Mouse (Mus musculus) layer of hippocampus, postnatal 36 days (tissue): ENCODE results near the gene Crygc. TPM values are rescaled to one million over a fixed set of nuclear protein-coding genes. Genes with fewer than 3 reads are reported as not detected.
A peak's percentile ranks its signal among the peaks of the same experiment; 100 is the strongest.
"Not testable (repeated sequence)": the region's sequence is repeated elsewhere in the genome, so short reads cannot be mapped to it uniquely, and the experiment has no call there.

Experiments used
- DNase-seq, 2 experiments: peaks; one replicate each; pipeline ENCODE4 v3.0.0; 2022
- total RNA-seq, 2 experiments: library from RNA; stranded (reverse); gene quantifications; 2 replicates each; pipeline ENCODE4 v1.2.3; 2021

Gene Crygc
- total RNA-seq, 2 experiments from 2014 or later, result not detected

DNA sequence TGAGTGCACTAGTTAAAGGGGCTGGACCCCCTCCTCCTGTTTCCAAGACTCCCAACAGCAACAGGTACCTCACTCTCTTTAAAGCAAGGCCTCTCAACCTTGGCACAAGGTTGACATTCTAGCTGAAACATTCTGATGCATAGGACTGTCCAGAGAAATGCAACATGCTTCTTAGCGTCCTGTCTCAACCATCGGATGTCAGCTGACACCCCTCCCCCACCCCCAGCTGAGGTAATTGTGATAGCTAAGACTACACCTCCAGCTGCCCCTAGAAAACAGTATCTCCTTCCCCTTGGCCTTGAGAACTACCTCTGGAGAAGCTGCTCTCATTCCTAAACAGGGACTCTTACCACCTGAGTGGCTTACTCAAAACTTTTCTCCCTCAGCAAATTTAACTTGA lies 21.3 kb downstream of the Crygc start:
- DNase-seq, result no peak

DNA sequence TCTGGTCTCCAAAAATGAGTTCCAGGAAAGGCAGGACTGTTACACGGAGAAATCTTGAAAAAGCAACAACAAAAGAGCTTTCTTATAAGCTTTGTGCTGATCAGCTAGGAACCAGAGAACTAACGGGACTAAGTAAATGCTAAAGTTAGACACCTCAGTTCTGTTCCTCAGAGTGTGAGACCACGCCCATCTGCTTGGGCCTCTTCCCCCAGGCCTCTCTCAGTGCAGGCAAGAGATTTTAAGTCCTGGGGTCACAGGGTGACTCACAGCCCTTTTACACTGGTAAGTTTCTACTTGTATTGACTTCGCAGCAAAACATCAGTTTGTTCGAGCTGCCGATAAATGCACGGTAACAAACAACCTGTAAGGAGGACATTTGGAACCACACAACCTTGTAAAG lies 21.8 kb downstream of the Crygc start:
- no peak for DNase-seq

DNA sequence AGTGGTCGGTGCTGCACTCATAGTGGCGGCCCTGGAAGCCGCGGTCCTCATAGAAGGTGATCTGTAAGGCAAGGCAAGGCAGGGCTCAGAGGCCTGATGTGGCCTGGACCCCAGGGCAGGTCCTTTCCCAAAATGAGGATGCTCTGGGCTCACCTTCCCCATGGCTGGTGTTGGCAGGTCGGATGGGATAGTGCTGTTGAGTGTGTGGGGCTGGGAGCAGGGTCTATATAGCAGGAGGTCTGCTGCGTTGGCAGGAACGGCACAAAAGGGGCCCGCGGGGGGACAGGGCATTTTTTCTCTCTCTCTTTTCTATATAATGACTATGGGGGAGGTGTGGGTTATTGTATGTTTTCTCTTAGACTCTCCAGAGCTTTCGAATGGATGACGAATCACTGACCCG lies 22.5 kb downstream of the Crygc start, which contains the start of gene Cryge:
Cryge (minus strand) TSS at position 198 of the 400 bp plus-strand sequence.
- DNase-seq, result not testable (repeated sequence)

DNA sequence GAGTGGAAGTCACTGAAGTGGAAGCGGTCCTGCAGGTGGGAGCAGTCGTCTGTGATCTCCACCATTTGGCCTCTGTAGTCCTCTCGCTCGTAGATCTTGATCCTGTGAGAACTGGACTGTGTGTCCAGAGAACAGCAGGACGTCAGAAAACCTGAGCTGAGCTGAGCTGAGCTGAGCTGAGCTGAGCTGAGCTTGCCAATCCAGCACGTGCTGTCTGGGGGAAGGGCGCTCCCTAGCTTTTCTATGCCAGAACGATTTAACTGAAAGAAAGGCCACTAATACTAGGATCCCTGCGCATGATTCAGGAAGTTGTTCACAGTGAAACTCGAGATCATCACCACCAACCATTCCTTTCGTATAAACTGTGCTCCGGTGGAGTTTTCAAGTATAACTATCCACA lies 24.7 kb downstream of the Crygc start:
- peak; percentile 8 to 25 for DNase-seq

DNA sequence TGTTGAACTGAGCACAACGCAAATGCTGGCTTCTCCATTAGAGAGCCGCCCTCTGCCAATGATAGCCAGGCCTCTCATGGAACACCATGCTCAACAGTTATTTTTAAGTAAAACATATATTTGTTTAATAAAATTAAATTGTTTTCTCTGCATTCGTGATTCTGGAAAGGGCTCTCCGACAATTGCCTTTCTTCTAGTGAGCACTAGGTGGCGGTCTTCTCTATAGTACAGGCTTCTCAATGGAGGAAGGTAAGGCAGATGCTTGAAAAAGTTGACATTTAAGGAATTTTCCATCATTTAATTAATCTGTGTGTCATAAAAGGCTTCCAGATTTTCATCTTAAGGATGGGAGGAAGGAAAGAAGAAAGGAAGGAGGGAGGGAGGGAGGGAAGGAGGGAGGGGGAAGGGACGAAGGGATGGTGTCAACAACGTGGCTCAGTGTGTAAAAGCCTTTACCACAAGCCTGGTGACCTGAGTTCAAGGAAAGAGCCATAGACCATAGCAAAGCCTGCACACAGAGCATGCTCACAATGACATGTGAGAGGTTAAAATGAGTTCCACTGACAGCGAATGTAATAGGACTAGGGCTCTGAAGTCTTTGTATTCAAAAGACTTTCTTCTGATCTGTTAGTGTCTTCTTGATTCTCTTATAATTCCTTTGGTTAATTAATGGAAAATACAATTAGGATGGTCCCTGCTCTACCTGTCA lies 26.9 kb downstream of the Crygc start:
- no peak for DNase-seq

DNA sequence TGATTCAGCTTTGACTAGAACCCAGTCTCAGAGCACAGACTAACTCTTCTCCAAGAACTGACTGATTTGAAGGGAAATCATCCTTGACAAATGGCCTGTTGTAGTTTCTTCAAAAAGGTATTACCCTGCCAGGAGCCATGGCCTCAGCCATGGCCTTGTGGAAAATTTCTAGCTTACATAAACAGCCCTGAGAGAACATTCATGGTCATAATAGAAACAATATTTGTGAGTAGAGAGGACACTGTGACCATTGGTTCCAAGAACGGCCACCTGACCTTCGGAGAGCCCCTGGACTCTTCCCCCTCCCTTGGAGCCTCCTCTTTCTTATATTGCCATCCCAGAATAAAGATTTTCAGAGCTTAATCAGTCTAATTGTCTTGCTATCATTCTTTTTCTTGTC lies 30.1 kb downstream of the Crygc start:
- no peak for DNase-seq

DNA sequence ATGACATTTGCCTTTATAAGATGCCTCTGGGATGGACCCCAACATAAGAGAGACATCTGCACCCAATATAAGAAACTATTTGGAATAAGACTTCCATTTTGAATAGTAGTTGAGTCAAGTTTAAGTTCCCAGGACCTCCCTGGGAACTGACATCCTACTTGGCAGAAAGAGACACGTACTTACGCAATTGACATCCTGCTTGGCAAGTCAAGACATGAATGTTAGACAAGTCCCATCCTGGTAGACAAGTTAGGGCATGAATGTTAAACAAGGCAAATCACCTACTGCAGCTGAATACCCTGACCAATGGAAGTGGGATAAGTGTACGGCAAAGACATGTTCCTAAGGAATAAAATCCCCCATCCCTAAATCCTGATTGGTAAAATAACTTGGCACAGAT lies 31.7 kb downstream of the Crygc start:
- no peak for DNase-seq

DNA sequence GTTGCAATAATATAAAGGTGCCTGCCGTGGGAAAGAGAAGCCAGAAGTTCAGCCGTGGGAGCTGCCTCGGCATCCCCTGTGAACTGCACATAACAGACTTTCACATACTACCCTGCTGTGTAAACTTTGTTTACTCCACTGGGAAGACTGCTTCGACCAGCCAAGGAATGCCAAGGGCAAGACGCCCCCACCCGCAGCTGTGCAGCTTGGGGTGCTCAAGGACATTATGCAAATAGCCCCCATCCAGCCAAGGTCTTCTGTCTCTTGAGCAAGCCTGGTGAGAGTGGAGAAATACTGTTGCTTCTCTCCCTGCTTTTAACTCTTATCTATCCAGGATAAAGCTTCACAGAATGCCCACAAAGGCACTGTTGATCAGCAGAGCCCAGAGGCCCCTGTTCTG lies 32.7 kb downstream of the Crygc start:
- no peak for DNase-seq

DNA sequence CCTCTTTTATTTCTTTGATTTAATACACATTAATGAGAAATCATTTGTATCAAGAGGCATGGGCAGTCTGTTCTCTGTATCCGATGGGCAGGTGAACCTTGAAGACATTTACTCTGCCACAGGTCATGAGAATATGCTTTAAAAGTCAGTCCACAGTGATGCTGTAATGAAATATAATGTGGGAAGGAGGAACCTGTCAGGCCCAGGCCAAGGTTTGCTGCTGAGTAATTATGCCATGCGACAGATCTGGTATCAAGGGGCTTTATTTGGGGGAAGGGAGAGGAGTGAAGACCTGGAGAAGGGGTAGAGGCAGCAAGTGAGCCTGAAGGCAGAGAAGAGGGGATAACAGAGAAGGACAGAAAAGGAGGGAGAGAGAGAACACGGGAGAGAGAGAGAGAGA lies 33.8 kb downstream of the Crygc start:
- DNase-seq, result no peak

DNA sequence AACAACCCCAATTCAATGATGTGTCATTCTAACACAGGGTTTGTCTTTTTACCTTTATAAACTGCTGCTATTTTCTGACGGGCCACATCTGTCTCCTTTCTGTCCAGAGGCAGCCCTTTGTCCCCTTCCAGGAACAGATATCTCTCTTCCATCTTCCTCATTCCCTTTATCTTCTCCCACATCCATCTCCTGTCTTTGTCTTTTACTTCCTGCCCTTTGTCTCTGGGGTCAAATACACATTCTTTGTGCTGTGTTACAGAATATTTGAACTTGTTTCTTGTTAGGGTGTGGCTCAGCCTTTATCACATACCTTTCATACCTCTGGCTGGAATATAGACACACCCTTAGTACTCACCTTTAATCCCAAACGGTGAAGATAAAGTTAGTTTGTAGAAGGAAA lies 35.9 kb downstream of the Crygc start:
- DNase-seq, result no peak

DNA sequence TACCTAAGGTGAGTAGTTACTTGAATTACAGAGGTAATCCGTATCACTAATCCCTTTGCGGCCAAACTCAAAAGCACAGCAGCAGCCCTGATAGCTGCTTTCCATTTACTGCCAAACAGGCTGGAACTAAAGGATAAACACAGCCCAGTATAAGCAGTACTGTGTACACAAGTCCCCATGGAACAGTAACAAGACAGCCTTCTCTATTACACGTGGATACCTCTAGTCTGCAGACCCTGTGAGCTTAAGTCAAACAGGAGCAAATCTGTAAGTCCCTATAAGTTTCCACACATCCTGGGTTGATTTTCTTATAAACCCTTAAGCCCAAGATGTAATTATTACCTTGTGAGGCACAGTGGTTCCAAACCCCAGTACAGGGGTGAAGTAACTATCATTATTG lies 38.0 kb downstream of the Crygc start:
- DNase-seq, result no peak

DNA sequence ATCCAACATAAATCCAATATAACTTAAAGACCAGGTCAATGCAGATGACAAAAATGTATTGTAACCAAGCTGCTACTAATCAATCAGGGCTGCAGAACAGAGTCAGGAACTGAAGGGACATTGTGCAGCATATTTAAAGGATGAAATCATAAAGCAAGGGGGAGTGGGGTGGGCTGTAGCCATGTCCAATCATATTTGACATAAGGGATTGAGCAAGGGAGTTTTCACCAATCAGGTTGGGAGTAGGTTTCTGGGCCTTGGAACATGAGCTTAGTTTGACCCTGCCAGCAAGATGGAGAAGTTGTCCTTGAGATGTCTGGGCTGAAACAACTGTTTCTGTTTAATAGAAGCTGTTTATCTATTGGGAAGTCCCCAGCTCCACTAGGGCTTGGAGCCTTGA lies 40.8 kb downstream of the Crygc start, which contains the start of gene Akr1cl:
Akr1cl (minus strand) TSS at position 119 of the 400 bp plus-strand sequence.
- DNase-seq, result no peak

DNA sequence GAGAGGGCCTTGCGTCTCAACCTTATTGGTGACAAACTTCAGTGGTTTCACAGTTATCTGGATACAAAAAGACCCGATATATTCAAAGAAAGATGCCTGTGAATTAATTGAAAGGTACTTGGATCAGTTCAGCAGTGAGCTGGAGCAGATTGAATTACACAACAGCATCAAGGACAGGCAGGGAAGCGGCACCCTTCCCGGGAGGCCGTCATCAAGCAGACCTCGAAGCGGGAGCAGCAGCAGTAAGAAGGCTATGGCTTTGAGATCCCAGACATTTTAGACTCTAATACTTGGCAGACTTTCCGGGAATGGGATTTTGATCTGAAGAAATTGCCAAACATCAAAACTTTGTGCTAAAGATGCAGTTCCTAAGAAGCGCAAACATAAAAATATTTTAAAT lies 45.3 kb downstream of the Crygc start:
- DNase-seq, result no peak

Other genes with a start within 250 kb of the Crygc start
- 10 to 100 TPM; 30.7 to 35.0 TPM for gene Plekhm3, start 116.9 kb downstream of the Crygc start, total RNA-seq
- not detected for gene Akr1cl, start 40.9 kb downstream of the Crygc start, total RNA-seq
- not detected for gene Cryge, start 22.5 kb downstream of the Crygc start, total RNA-seq
- not detected for gene Crygd, start 10.2 kb downstream of the Crygc start, total RNA-seq
- gene Crygb, start 8.6 kb upstream of the Crygc start, total RNA-seq, result not detected
- 1 to 10 TPM; 1.1 to 1.8 TPM for gene Cryga, start 29.7 kb upstream of the Crygc start, total RNA-seq
- not detected for gene Gm28845, start 45.9 kb upstream of the Crygc start, total RNA-seq
- gene D630023F18Rik, start 49.5 kb upstream of the Crygc start, total RNA-seq, result 1 to 10 TPM; 7.9 to 9.9 TPM
- gene Idh1, start 112.8 kb upstream of the Crygc start, total RNA-seq, result 10 to 100 TPM; 45.6 to 48.5 TPM
- 10 to 100 TPM; 41.9 to 44.0 TPM for gene Pikfyve, start 113.0 kb upstream of the Crygc start, total RNA-seq
- gene Pth2r, start 208.4 kb upstream of the Crygc start, total RNA-seq, result under 1 TPM; 0.17 to 0.30 TPM